Mouse (Mus musculus): ENCODE results near the gene Mtif3. TPM values are rescaled to one million over a fixed set of nuclear protein-coding genes. Genes with fewer than 3 reads are reported as not detected.

Mtif3 gene
- total and polyA plus RNA-seq, 3 experiments: 22.7 to 38.2 TPM; not detected in 1

- Histone ChIP-seq H3K9ac (ENCODE audit: control insufficient read depth, low read depth, low read length, poor library complexity, severe bottlenecking) (no peak overlapping the region), H3K4me3 (ENCODE audit: control insufficient read depth in 1 of 2, insufficient read depth in 1 of 2, low read depth in 2 of 2, low read length in 2 of 2) (no peak overlapping the region), H3K27ac (ENCODE audit: control insufficient read depth, low read depth, low read length) (no peak overlapping the region), H3K27me3 (ENCODE audit: control insufficient read depth in 1 of 2, insufficient read depth in 2 of 2, low read length in 2 of 2) (peaks cover 5 to 6% of the 10 kb centered on the region in 2 experiments), H3K36me3 (ENCODE audit: control insufficient read depth in 1 of 2, insufficient read depth in 2 of 2, low read length in 2 of 2) (no peaks in the 10 kb centered on the region), H3K79me2 (ENCODE audit: control insufficient read depth, insufficient read depth, low read length, poor library complexity) (no peaks in the 10 kb centered on the region), H3K4me1 (ENCODE audit: control insufficient read depth in 1 of 2, insufficient read depth in 2 of 2, low read length in 2 of 2) (no peaks in the 10 kb centered on the region), H3K9me3 (replicated peaks; ENCODE audit: insufficient read depth, low read length) (no peaks in the 10 kb centered on the region)
- TF ChIP-seq MAFK (IDR thresholded peaks at IDR 0.05; ENCODE audit: borderline replicate concordance, low read depth, low read length): no peak
- TF ChIP-seq TBP (IDR thresholded peaks at IDR 0.05; ENCODE audit: low read depth, low read length): no peak
- no peak for TF ChIP-seq CTCF (IDR thresholded peaks at IDR 0.05 in 2 of 3, conservative IDR thresholded peaks at IDR 0.05 in 1 of 3; ENCODE audit: control insufficient read depth in 1 of 3, insufficient read depth in 1 of 3, low read depth in 2 of 3, low read length in 3 of 3, poor library complexity in 1 of 3, severe bottlenecking in 1 of 3)
- no peak for TF ChIP-seq HCFC1 (IDR thresholded peaks at IDR 0.05; ENCODE audit: low read depth, low read length)
- no peak for TF ChIP-seq SMC3 (IDR thresholded peaks at IDR 0.05; ENCODE audit: low read depth, low read length)
- TF ChIP-seq ELF1 (IDR thresholded peaks at IDR 0.05; ENCODE audit: low read depth, low read length): no peak
- no peak for TF ChIP-seq GATA1 (IDR thresholded peaks at IDR 0.05; ENCODE audit: low read depth, low read length)
- TF ChIP-seq NRF1 (IDR thresholded peaks at IDR 0.05; ENCODE audit: insufficient read depth, low read depth, low read length, poor library complexity, severe bottlenecking): no peak
- no peak for TF ChIP-seq USF1 (IDR thresholded peaks at IDR 0.05; ENCODE audit: low read depth, low read length)
- TF ChIP-seq CHD1 (IDR thresholded peaks at IDR 0.05; ENCODE audit: low read depth, low read length): no peak
- TF ChIP-seq POLR2A (IDR thresholded peaks at IDR 0.05; ENCODE audit: control insufficient read depth in 1 of 2, insufficient read depth in 1 of 2, low read depth in 1 of 2, low read length in 2 of 2, poor library complexity in 1 of 2): no peak
- no peak for TF ChIP-seq SIN3A (IDR thresholded peaks at IDR 0.05; ENCODE audit: low read length)
- no peak for TF ChIP-seq ZNF384 (IDR thresholded peaks at IDR 0.05; ENCODE audit: low read depth, low read length)
- no peak for TF ChIP-seq MYC (IDR thresholded peaks at IDR 0.05; ENCODE audit: low read depth, low read length)
- no peak for TF ChIP-seq POLR2AphosphoS2 (IDR thresholded peaks at IDR 0.05; ENCODE audit: low read length)
- TF ChIP-seq KAT2A (conservative IDR thresholded peaks at IDR 0.05; ENCODE audit: low read depth, low read length): no peak
- no peak for TF ChIP-seq ZC3H11A (IDR thresholded peaks at IDR 0.05; ENCODE audit: low read depth, low read length)
- TF ChIP-seq NELFE (IDR thresholded peaks at IDR 0.05; ENCODE audit: low read depth, low read length): no peak
- no peak for DNase-seq (ENCODE audit: low read depth, low spot score)
These were observed 10.5 kb upstream of the Mtif3 start for GRCm38 (mm10) chr5:146973858-146974780.

- DNase-seq (ENCODE audit: low read depth, low spot score): no peak
- Histone ChIP-seq H3K9me3 (replicated peaks; ENCODE audit: insufficient read depth, low read length) (no peaks in the 10 kb centered on the region), H3K4me1 (ENCODE audit: control insufficient read depth in 1 of 2, insufficient read depth in 2 of 2, low read length in 2 of 2) (no peaks in the 10 kb centered on the region), H3K27me3 (ENCODE audit: control insufficient read depth in 1 of 2, insufficient read depth in 2 of 2, low read length in 2 of 2) (peaks cover 6 to 7% of the 10 kb centered on the region in 2 experiments), H3K79me2 (ENCODE audit: control insufficient read depth, insufficient read depth, low read length, poor library complexity) (no peaks in the 10 kb centered on the region), H3K36me3 (ENCODE audit: control insufficient read depth in 1 of 2, insufficient read depth in 2 of 2, low read length in 2 of 2) (no peaks in the 10 kb centered on the region), H3K27ac (ENCODE audit: control insufficient read depth, low read depth, low read length) (no peak overlapping the region), H3K9ac (ENCODE audit: control insufficient read depth, low read depth, low read length, poor library complexity, severe bottlenecking) (no peak overlapping the region), H3K4me3 (ENCODE audit: control insufficient read depth in 1 of 2, insufficient read depth in 1 of 2, low read depth in 2 of 2, low read length in 2 of 2) (no peak overlapping the region)
- no peak for TF ChIP-seq GABPA (IDR thresholded peaks at IDR 0.05; ENCODE audit: low read depth, low read length)
- TF ChIP-seq KAT2A (conservative IDR thresholded peaks at IDR 0.05; ENCODE audit: low read depth, low read length): no peak
- no peak for TF ChIP-seq MAZ (IDR thresholded peaks at IDR 0.05; ENCODE audit: low read depth, low read length)
- TF ChIP-seq ETS1 (IDR thresholded peaks at IDR 0.05; ENCODE audit: low read depth, low read length): no peak
- TF ChIP-seq SIN3A (IDR thresholded peaks at IDR 0.05; ENCODE audit: low read length): no peak
- TF ChIP-seq ZMIZ1 (IDR thresholded peaks at IDR 0.05; ENCODE audit: low read depth, low read length): no peak
- TF ChIP-seq CHD1 (IDR thresholded peaks at IDR 0.05; ENCODE audit: low read depth, low read length): no peak
- TF ChIP-seq ZKSCAN1 (IDR thresholded peaks at IDR 0.05; ENCODE audit: low read depth, low read length): no peak
- TF ChIP-seq HCFC1 (IDR thresholded peaks at IDR 0.05; ENCODE audit: low read depth, low read length): no peak
- no peak for TF ChIP-seq NRF1 (IDR thresholded peaks at IDR 0.05; ENCODE audit: insufficient read depth, low read depth, low read length, poor library complexity, severe bottlenecking)
- TF ChIP-seq EP300 (IDR thresholded peaks at IDR 0.05; ENCODE audit: low read depth in 1 of 2, low read length in 2 of 2): no peak
- no peak for TF ChIP-seq MXI1 (IDR thresholded peaks at IDR 0.05; ENCODE audit: low read depth, low read length)
- TF ChIP-seq NELFE (IDR thresholded peaks at IDR 0.05; ENCODE audit: low read depth, low read length): no peak
- TF ChIP-seq CHD2 (IDR thresholded peaks at IDR 0.05; ENCODE audit: low read length): no peak
- no peak for TF ChIP-seq MAFK (IDR thresholded peaks at IDR 0.05; ENCODE audit: borderline replicate concordance, low read depth, low read length)
- TF ChIP-seq RAD21 (IDR thresholded peaks at IDR 0.05; ENCODE audit: low read depth, low read length): no peak
- no peak for TF ChIP-seq GATA1 (IDR thresholded peaks at IDR 0.05; ENCODE audit: low read depth, low read length)
- TF ChIP-seq SMC3 (IDR thresholded peaks at IDR 0.05; ENCODE audit: low read depth, low read length): no peak
- TF ChIP-seq POLR2AphosphoS2 (IDR thresholded peaks at IDR 0.05; ENCODE audit: low read length): no peak
- TF ChIP-seq MYC (IDR thresholded peaks at IDR 0.05; ENCODE audit: low read depth, low read length): no peak
These were observed 9.8 kb upstream of the Mtif3 start for GRCm38 (mm10) chr5:146973353-146973752.

Measured in MEL (cell line).